Mouse (Mus musculus): ENCODE data around the gene Dok4. TPM values are rescaled to one million over a fixed set of nuclear protein-coding genes. Genes with fewer than 3 reads are reported as not detected.

Gene Dok4
- polyA plus RNA-seq, 1 experiment from 2014 or later, result 28.8 TPM

DNA sequence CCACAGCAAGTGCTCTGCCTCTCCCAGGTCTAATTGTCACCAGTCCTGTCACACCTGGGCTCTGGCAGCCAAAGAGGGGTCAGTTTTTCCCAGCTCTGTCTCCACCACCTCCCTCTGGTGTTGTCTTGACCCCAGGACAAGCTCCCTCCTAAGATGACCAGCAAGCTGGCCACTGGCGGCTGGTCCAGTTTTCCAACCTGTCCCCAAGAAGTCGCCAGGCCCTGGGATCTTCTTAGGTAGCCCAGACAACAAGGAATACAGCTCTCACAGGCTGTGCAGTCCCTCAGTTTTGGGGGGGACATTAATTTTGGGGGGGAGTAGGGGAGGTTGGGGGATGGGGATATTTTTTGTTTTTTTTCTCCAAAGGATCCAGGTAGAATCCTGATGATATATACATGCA, 3.6 kb downstream of the Dok4 start:
- Histone ChIP-seq H3K27me3 (ENCODE audit: control insufficient read depth, insufficient read depth, low read length) (no peaks in the 10 kb centered on the region), H3K4me1 (ENCODE audit: control insufficient read depth, insufficient read depth, low read length) (peaks cover 48% of the 10 kb centered on the region), H3K36me3 (ENCODE audit: control insufficient read depth, insufficient read depth, low read length) (no peaks in the 10 kb centered on the region), H3K9ac (ENCODE audit: low read length) (peak overlapping the region; percentile 71), H3K9me3 (replicated peaks; ENCODE audit: control insufficient read depth, low read length) (no peaks in the 10 kb centered on the region), H3K4me3 (replicated peaks; ENCODE audit: low read length) (no peak overlapping the region), H3K27ac (ENCODE audit: low read length) (peak overlapping the region; percentile 84), H3K4me2 (ENCODE audit: low read depth, low read length) (peak overlapping the region; percentile 81)
- WGBS, result 82% methylated on average over 2 of the region's 2 CpGs
- no peak for ATAC-seq (ENCODE audit: insufficient read depth, low FRiP score)

DNA sequence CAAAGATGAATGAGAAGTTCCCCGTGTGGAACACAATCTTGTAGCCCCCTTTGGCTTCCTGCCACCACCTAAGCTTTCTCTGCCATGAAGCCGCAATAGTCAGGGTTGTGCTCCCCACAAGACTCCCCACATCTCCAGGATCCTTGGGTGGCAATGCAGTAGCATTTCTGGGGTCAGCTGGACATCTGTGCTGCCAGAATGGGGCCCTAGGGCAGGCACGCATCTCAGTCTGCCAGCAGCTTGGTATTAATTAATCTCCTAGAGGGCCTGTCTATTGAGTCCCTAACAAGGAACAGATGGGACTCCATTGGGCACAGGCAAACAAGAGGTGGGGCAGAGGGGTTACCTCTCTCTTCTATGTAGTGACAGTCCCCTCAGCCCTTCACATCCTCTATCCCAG, 4.0 kb downstream of the Dok4 start:
- no peaks in the 10 kb centered on the region for H3K27me3 ChIP-seq (ENCODE audit: control insufficient read depth, insufficient read depth, low read length)
- H3K27ac ChIP-seq (ENCODE audit: low read length), result peak overlapping the region; percentile 84
- ATAC-seq (ENCODE audit: insufficient read depth, low FRiP score), result no peak
- H3K4me1 ChIP-seq (ENCODE audit: control insufficient read depth, insufficient read depth, low read length), result peaks cover 48% of the 10 kb centered on the region
- H3K36me3 ChIP-seq (ENCODE audit: control insufficient read depth, insufficient read depth, low read length), result no peaks in the 10 kb centered on the region
- peak overlapping the region; percentile 71 for H3K9ac ChIP-seq (ENCODE audit: low read length)
- H3K9me3 ChIP-seq (replicated peaks; ENCODE audit: control insufficient read depth, low read length), result no peaks in the 10 kb centered on the region
- H3K4me2 ChIP-seq (ENCODE audit: low read depth, low read length), result peak overlapping the region; percentile 81
- H3K4me3 ChIP-seq (replicated peaks; ENCODE audit: low read length), result peak overlapping the region; percentile 20
- 38% methylated on average over 3 of the region's 3 CpGs for WGBS

DNA sequence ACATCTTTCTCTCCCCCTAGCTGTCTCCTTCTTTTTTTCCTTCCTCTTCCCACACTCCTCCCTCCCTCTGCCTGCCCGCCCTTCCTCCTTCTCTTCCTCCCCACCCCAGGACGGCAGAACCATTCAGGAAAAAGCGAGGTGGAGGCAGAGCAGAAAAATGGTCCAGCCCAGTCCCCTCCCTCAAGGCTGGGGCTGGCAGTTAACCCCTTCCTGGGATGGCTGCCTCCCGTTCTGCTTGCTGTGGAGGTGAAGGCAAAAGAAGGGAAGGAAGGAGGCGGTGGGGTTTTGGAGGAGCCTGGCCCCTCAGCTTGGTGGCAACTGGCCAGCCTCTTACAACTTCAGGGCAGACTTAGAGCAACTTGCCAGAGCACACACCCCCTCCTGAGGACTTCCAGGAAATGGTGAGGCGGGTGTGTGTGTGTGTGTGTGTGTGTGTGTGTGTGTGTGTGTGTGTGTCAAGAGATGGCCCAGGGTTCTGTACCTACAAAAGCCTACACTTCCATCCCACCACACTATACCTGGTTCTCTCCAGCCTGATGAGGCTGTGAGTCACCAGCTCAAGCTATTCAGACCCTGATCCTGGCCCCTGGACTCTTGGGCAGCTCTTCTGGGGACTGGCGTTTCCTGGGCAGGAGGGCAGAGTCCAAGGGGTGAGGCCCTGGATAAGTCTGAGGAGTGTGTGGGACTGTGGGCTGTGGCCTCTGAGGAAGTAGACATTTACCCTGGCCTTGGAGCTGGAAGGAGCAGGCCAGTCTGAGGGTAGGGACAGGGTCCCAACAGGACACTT, 4.8 kb downstream of the Dok4 start:
- no peaks in the 10 kb centered on the region for H3K36me3 ChIP-seq (ENCODE audit: control insufficient read depth, insufficient read depth, low read length)
- H3K27ac ChIP-seq (ENCODE audit: low read length), result peak overlapping the region; percentile 84
- no peaks in the 10 kb centered on the region for H3K27me3 ChIP-seq (ENCODE audit: control insufficient read depth, insufficient read depth, low read length)
- 5% methylated on average over 7 of the region's 7 CpGs for WGBS
- H3K4me2 ChIP-seq (ENCODE audit: low read depth, low read length), result peak overlapping the region; percentile 81
- peak overlapping the region; percentile 71 for H3K9ac ChIP-seq (ENCODE audit: low read length)
- no peaks in the 10 kb centered on the region for H3K9me3 ChIP-seq (replicated peaks; ENCODE audit: control insufficient read depth, low read length)
- peak overlapping the region; percentile 50 for H3K4me3 ChIP-seq (replicated peaks; ENCODE audit: low read length)
- H3K4me1 ChIP-seq (ENCODE audit: control insufficient read depth, insufficient read depth, low read length), result peaks cover 43% of the 10 kb centered on the region
- peak; percentile 81 for ATAC-seq (ENCODE audit: insufficient read depth, low FRiP score)

DNA sequence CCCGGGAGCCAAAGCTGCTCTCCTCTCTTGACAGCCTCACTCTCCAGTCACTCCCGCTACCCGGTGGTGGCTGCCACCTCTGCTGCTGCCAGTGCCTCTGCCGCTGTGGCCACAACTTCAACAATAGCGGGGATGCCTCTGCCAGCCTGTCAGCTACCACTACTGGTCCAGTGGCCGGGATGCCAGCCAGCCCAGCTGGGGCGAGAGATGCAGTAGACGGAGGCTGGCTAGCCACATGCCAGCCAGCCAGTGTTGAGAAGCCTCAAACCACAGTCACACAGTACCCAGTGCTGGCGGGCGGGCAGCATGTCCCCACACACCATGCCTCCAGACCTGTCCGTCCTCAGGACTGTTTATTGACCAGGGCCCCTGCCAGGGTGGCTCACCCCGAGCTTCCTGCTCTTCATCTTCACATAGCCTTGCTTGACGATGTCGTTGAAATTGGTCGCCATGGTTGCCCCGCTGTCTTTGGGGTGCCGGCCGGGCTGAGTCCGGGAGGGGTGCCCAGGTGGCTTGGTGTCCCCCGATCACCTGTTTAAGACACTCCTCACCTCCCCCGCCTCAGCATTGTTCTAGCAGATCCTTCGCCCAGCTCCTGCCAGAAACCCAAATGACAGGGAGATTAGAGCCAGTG, 5.5 kb downstream of the Dok4 start:
- no peak for ATAC-seq (ENCODE audit: insufficient read depth, low FRiP score)
- 6% methylated on average over 22 of the region's 22 CpGs for WGBS
- Histone ChIP-seq H3K9ac (ENCODE audit: low read length) (peak overlapping the region; percentile 71), H3K4me2 (ENCODE audit: low read depth, low read length) (peak overlapping the region; percentile 81), H3K4me3 (replicated peaks; ENCODE audit: low read length) (peak overlapping the region; percentile 50), H3K36me3 (ENCODE audit: control insufficient read depth, insufficient read depth, low read length) (no peaks in the 10 kb centered on the region), H3K9me3 (replicated peaks; ENCODE audit: control insufficient read depth, low read length) (no peaks in the 10 kb centered on the region), H3K27me3 (ENCODE audit: control insufficient read depth, insufficient read depth, low read length) (no peaks in the 10 kb centered on the region), H3K4me1 (ENCODE audit: control insufficient read depth, insufficient read depth, low read length) (peaks cover 43% of the 10 kb centered on the region), H3K27ac (ENCODE audit: low read length) (peak overlapping the region; percentile 84)

DNA sequence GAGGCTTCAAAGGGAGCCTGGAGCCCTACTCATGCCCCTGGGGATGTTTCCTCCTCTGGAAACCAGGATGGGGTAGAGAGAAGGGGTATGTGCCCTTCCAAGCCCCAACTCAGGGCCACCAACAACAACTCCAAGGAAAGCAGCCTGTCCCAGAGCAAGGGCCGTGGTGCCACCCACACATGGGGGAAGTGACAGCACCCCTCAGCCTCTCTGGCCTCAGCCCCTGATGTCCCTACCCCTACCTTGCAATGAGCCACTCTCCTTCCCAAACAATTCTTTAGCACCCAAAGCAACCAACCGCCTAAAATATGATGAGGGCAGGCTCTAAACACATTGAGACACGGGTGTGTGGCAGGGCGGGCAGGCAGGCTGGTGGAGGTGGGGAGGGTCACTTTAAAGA, 6.1 kb downstream of the Dok4 start:
- Histone ChIP-seq H3K9ac (ENCODE audit: low read length) (peak overlapping the region; percentile 71), H3K36me3 (ENCODE audit: control insufficient read depth, insufficient read depth, low read length) (0 out of 2 replicates have a peak, but pooled peaks cover 2% of the 10 kb centered on the region), H3K4me1 (ENCODE audit: control insufficient read depth, insufficient read depth, low read length) (peaks cover 40% of the 10 kb centered on the region), H3K27me3 (ENCODE audit: control insufficient read depth, insufficient read depth, low read length) (no peaks in the 10 kb centered on the region), H3K4me2 (ENCODE audit: low read depth, low read length) (peak overlapping the region; percentile 81), H3K27ac (ENCODE audit: low read length) (no peak overlapping the region), H3K4me3 (replicated peaks; ENCODE audit: low read length) (peak overlapping the region; percentile 50), H3K9me3 (replicated peaks; ENCODE audit: control insufficient read depth, low read length) (no peaks in the 10 kb centered on the region)
- WGBS, result 40% methylated on average over 4 of the region's 4 CpGs
- ATAC-seq (ENCODE audit: insufficient read depth, low FRiP score), result no peak

DNA sequence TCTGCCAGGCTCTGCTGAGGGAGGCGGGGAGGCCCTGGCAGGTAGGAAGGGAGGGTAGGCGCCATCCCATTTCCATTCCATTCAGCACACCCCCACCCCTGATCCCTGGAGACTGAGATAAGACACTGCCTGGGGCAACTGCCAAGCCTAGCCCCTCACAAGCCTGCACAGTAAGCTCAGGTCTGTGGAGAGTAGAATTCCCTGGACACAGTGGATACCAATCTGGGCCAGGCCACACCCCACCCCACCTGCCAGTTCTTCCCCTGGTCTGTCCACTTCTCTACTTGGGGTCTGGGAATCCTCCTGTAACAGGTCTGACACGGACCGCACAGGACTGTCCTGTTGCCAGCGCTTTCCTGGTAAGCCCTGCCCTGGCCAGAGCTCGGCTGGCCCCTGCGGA, 7.0 kb downstream of the Dok4 start:
- Histone ChIP-seq H3K4me2 (ENCODE audit: low read depth, low read length) (no peak overlapping the region), H3K9ac (ENCODE audit: low read length) (peak overlapping the region; percentile 29; the same call in 1 of the 2 replicates)
- no peak for ATAC-seq (ENCODE audit: insufficient read depth, low FRiP score)

DNA sequence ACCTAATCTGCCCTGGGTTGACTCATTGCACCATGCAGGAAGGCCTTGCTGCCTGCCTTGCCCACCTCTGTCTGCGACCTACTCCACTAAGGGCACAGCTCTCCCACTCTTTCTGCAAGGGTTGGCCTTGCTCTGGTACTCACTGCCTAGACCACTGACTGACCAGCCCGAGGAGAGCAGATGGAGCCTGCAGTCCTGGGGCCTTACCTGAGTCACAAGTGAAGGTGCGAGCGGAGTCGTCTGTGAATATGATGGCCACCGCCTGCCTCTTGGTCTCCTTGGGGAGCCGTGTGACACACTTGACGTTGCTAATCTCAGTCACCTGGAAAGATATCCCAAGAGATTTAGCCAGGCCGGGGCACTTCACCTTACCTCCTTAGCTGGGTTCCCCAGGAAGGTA, 9.2 kb downstream of the Dok4 start:
- Histone ChIP-seq H3K4me3 (replicated peaks; ENCODE audit: low read length) (no peak overlapping the region), H3K36me3 (ENCODE audit: control insufficient read depth, insufficient read depth, low read length) (0 out of 2 replicates have a peak, but pooled peaks cover 8% of the 10 kb centered on the region), H3K4me1 (ENCODE audit: control insufficient read depth, insufficient read depth, low read length) (peaks cover 27% of the 10 kb centered on the region), H3K4me2 (ENCODE audit: low read depth, low read length) (no peak overlapping the region), H3K27ac (ENCODE audit: low read length) (no peak overlapping the region), H3K27me3 (ENCODE audit: control insufficient read depth, insufficient read depth, low read length) (no peaks in the 10 kb centered on the region), H3K9ac (ENCODE audit: low read length) (no peak overlapping the region), H3K9me3 (replicated peaks; ENCODE audit: control insufficient read depth, low read length) (no peaks in the 10 kb centered on the region)
- WGBS, result 87% methylated on average over 9 of the region's 9 CpGs
- no peak for ATAC-seq (ENCODE audit: insufficient read depth, low FRiP score)

More for the DNA sequence above, 7.0 kb downstream of the Dok4 start:
- Histone ChIP-seq H3K27ac (ENCODE audit: low read length) (no peak overlapping the region), H3K9me3 (replicated peaks; ENCODE audit: control insufficient read depth, low read length) (no peaks in the 10 kb centered on the region), H3K36me3 (ENCODE audit: control insufficient read depth, insufficient read depth, low read length) (0 out of 2 replicates have a peak, but pooled peaks cover 4% of the 10 kb centered on the region), H3K4me1 (ENCODE audit: control insufficient read depth, insufficient read depth, low read length) (peaks cover 33% of the 10 kb centered on the region), H3K27me3 (ENCODE audit: control insufficient read depth, insufficient read depth, low read length) (no peaks in the 10 kb centered on the region), H3K4me3 (replicated peaks; ENCODE audit: low read length) (no peak overlapping the region)
- WGBS, result 58% methylated on average over 7 of the region's 7 CpGs

DNA sequence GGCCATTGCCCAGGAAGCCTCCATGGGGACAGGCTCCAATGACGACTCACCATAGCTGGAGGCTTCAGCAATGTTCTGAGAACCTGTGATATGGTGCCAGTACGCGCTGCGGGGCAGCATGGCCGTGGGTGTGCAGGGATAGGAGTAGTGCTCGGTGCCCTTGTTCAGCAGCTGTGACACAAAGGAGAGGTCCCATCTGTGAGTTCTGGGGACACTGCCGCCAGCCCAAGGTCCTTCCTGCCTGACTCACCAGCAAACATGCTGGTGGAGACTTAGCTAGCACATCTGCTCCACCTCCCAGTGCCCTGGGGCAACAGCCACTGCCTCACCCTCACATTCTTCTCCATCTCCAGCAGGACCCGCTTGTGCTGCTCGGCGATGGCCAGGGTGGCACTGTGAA, 10.8 kb downstream of the Dok4 start:
- Histone ChIP-seq H3K4me2 (ENCODE audit: low read depth, low read length) (no peak overlapping the region), H3K4me3 (replicated peaks; ENCODE audit: low read length) (no peak overlapping the region), H3K27me3 (ENCODE audit: control insufficient read depth, insufficient read depth, low read length) (no peaks in the 10 kb centered on the region), H3K36me3 (ENCODE audit: control insufficient read depth, insufficient read depth, low read length) (0 out of 2 replicates have a peak, but pooled peaks cover 8% of the 10 kb centered on the region), H3K9ac (ENCODE audit: low read length) (no peak overlapping the region), H3K27ac (ENCODE audit: low read length) (no peak overlapping the region), H3K4me1 (ENCODE audit: control insufficient read depth, insufficient read depth, low read length) (peaks cover 15% of the 10 kb centered on the region), H3K9me3 (replicated peaks; ENCODE audit: control insufficient read depth, low read length) (no peaks in the 10 kb centered on the region)
- ATAC-seq (ENCODE audit: insufficient read depth, low FRiP score), result no peak
- 81% methylated on average over 10 of the region's 10 CpGs for WGBS
